Mouse (Mus musculus): ENCODE results near the gene Pcgf3. TPM values are rescaled to one million over a fixed set of nuclear protein-coding genes. Genes with fewer than 3 reads are reported as not detected.
"Not testable (repeated sequence)": the region's sequence is repeated elsewhere in the genome, so short reads cannot be mapped to it uniquely, and the experiment has no call there.

Gene Pcgf3
- polyA plus RNA-seq, 1 experiment: 111 TPM

- no peak overlapping the region for H3K9ac ChIP-seq (ENCODE audit: low read depth, poor library complexity, severe bottlenecking)
- peaks cover 18% of the 10 kb centered on the region for H3K36me3 ChIP-seq (ENCODE audit: control insufficient read depth, insufficient read depth, low read length, poor library complexity, severe bottlenecking)
- H3K27me3 ChIP-seq (ENCODE audit: control insufficient read depth, insufficient read depth, low read length, poor library complexity, severe bottlenecking): no peaks in the 10 kb centered on the region
- no peak for TF ChIP-seq EP300 (IDR thresholded peaks at IDR 0.05; ENCODE audit: insufficient read depth, low read depth, low read length)
- TF ChIP-seq POLR2A (IDR thresholded peaks at IDR 0.05; ENCODE audit: insufficient read depth, low read length): no peak
- TF ChIP-seq CTCF (IDR thresholded peaks at IDR 0.05; ENCODE audit: low read depth, low read length): no peak
- H3K9me3 ChIP-seq (replicated peaks; ENCODE audit: control insufficient read depth, insufficient read depth, low read length, poor library complexity, severe bottlenecking): no peaks in the 10 kb centered on the region
- H3K4me3 ChIP-seq (ENCODE audit: low read depth, low read length): no peak overlapping the region
- H3K27ac ChIP-seq (ENCODE audit: insufficient read depth, low read length): no peak overlapping the region
- no peaks in the 10 kb centered on the region for H3K4me1 ChIP-seq (ENCODE audit: control insufficient read depth, insufficient read depth, low read length)
Observed at GRCm38 (mm10) chr5:108483006-108483405, 22.0 kb downstream of the Pcgf3 start.

GRCm38 (mm10) chr5:108485239-108485638 is 24.2 kb downstream of the Pcgf3 start:
- H3K36me3 ChIP-seq (ENCODE audit: control insufficient read depth, insufficient read depth, low read length, poor library complexity, severe bottlenecking): peaks cover 28% of the 10 kb centered on the region
- TF ChIP-seq POLR2A (IDR thresholded peaks at IDR 0.05; ENCODE audit: insufficient read depth, low read length): no peak
- no peak for TF ChIP-seq EP300 (IDR thresholded peaks at IDR 0.05; ENCODE audit: insufficient read depth, low read depth, low read length)
- TF ChIP-seq CTCF (IDR thresholded peaks at IDR 0.05; ENCODE audit: low read depth, low read length): peak; percentile 64
- H3K4me3 ChIP-seq (ENCODE audit: low read depth, low read length): no peak overlapping the region
- H3K9me3 ChIP-seq (replicated peaks; ENCODE audit: control insufficient read depth, insufficient read depth, low read length, poor library complexity, severe bottlenecking): no peaks in the 10 kb centered on the region
- H3K27ac ChIP-seq (ENCODE audit: insufficient read depth, low read length): no peak overlapping the region
- no peak overlapping the region for H3K9ac ChIP-seq (ENCODE audit: low read depth, poor library complexity, severe bottlenecking)
- no peaks in the 10 kb centered on the region for H3K27me3 ChIP-seq (ENCODE audit: control insufficient read depth, insufficient read depth, low read length, poor library complexity, severe bottlenecking)
- no peaks in the 10 kb centered on the region for H3K4me1 ChIP-seq (ENCODE audit: control insufficient read depth, insufficient read depth, low read length)

- H3K27me3 ChIP-seq (ENCODE audit: control insufficient read depth, insufficient read depth, low read length, poor library complexity, severe bottlenecking): not testable (repeated sequence)
Observed at GRCm38 (mm10) chr5:108486148-108486547, 25.1 kb downstream of the Pcgf3 start.

GRCm38 (mm10) chr5:108501573-108501972 is 40.5 kb downstream of the Pcgf3 start:
- no peak overlapping the region for H3K4me3 ChIP-seq (ENCODE audit: low read depth, low read length)
- H3K27ac ChIP-seq (ENCODE audit: insufficient read depth, low read length): no peak overlapping the region
- H3K4me1 ChIP-seq (ENCODE audit: control insufficient read depth, insufficient read depth, low read length): no peaks in the 10 kb centered on the region
- no peaks in the 10 kb centered on the region for H3K9me3 ChIP-seq (replicated peaks; ENCODE audit: control insufficient read depth, insufficient read depth, low read length, poor library complexity, severe bottlenecking)
- no peak overlapping the region for H3K9ac ChIP-seq (ENCODE audit: low read depth, poor library complexity, severe bottlenecking)
- H3K27me3 ChIP-seq (ENCODE audit: control insufficient read depth, insufficient read depth, low read length, poor library complexity, severe bottlenecking): no peaks in the 10 kb centered on the region
- H3K36me3 ChIP-seq (ENCODE audit: control insufficient read depth, insufficient read depth, low read length, poor library complexity, severe bottlenecking): peaks cover 41% of the 10 kb centered on the region
- TF ChIP-seq CTCF (IDR thresholded peaks at IDR 0.05; ENCODE audit: low read depth, low read length): no peak

More at GRCm38 (mm10) chr5:108486148-108486547, 25.1 kb downstream of the Pcgf3 start:
- not testable (repeated sequence) for H3K4me3 ChIP-seq (ENCODE audit: low read depth, low read length); H3K9ac ChIP-seq (ENCODE audit: low read depth, poor library complexity, severe bottlenecking); H3K9me3 ChIP-seq (replicated peaks; ENCODE audit: control insufficient read depth, insufficient read depth, low read length, poor library complexity, severe bottlenecking); H3K27ac ChIP-seq (ENCODE audit: insufficient read depth, low read length); H3K4me1 ChIP-seq (ENCODE audit: control insufficient read depth, insufficient read depth, low read length)
- peaks cover 33% of the 10 kb centered on the region for H3K36me3 ChIP-seq (ENCODE audit: control insufficient read depth, insufficient read depth, low read length, poor library complexity, severe bottlenecking)

GRCm38 (mm10) chr5:108502286-108502685 is 41.3 kb downstream of the Pcgf3 start:
- no peaks in the 10 kb centered on the region for H3K27me3 ChIP-seq (ENCODE audit: control insufficient read depth, insufficient read depth, low read length, poor library complexity, severe bottlenecking)
- H3K9me3 ChIP-seq (replicated peaks; ENCODE audit: control insufficient read depth, insufficient read depth, low read length, poor library complexity, severe bottlenecking): no peaks in the 10 kb centered on the region
- no peak overlapping the region for H3K27ac ChIP-seq (ENCODE audit: insufficient read depth, low read length)
- peaks cover 35% of the 10 kb centered on the region for H3K36me3 ChIP-seq (ENCODE audit: control insufficient read depth, insufficient read depth, low read length, poor library complexity, severe bottlenecking)
- TF ChIP-seq POLR2A (IDR thresholded peaks at IDR 0.05; ENCODE audit: insufficient read depth, low read length) (no peak), CTCF (IDR thresholded peaks at IDR 0.05; ENCODE audit: low read depth, low read length) (no peak), EP300 (IDR thresholded peaks at IDR 0.05; ENCODE audit: insufficient read depth, low read depth, low read length) (no peak)
- H3K4me1 ChIP-seq (ENCODE audit: control insufficient read depth, insufficient read depth, low read length): no peaks in the 10 kb centered on the region
- H3K4me3 ChIP-seq (ENCODE audit: low read depth, low read length): no peak overlapping the region
- H3K9ac ChIP-seq (ENCODE audit: low read depth, poor library complexity, severe bottlenecking): no peak overlapping the region

- H3K9me3 ChIP-seq (replicated peaks; ENCODE audit: control insufficient read depth, insufficient read depth, low read length, poor library complexity, severe bottlenecking): no peaks in the 10 kb centered on the region
- no peaks in the 10 kb centered on the region for H3K27me3 ChIP-seq (ENCODE audit: control insufficient read depth, insufficient read depth, low read length, poor library complexity, severe bottlenecking)
- H3K4me1 ChIP-seq (ENCODE audit: control insufficient read depth, insufficient read depth, low read length): peaks cover 24% of the 10 kb centered on the region
- no peak overlapping the region for H3K9ac ChIP-seq (ENCODE audit: low read depth, poor library complexity, severe bottlenecking)
- no peaks in the 10 kb centered on the region for H3K36me3 ChIP-seq (ENCODE audit: control insufficient read depth, insufficient read depth, low read length, poor library complexity, severe bottlenecking)
- TF ChIP-seq EP300 (IDR thresholded peaks at IDR 0.05; ENCODE audit: insufficient read depth, low read depth, low read length) (no peak), POLR2A (IDR thresholded peaks at IDR 0.05; ENCODE audit: insufficient read depth, low read length) (no peak), CTCF (IDR thresholded peaks at IDR 0.05; ENCODE audit: low read depth, low read length) (no peak)
- H3K27ac ChIP-seq (ENCODE audit: insufficient read depth, low read length): no peak overlapping the region
- H3K4me3 ChIP-seq (ENCODE audit: low read depth, low read length): no peak overlapping the region
Observed at GRCm38 (mm10) chr5:108515581-108516361, 54.7 kb downstream of the Pcgf3 start.
